Mouse (Mus musculus): Measurements from ENCODE around the gene Cadm1. TPM values are rescaled to one million over a fixed set of nuclear protein-coding genes. Genes with fewer than 3 reads are reported as not detected.

Gene Cadm1
- polyA plus RNA-seq, 1 experiment from 2014 or later: 43.0 TPM

DNA sequence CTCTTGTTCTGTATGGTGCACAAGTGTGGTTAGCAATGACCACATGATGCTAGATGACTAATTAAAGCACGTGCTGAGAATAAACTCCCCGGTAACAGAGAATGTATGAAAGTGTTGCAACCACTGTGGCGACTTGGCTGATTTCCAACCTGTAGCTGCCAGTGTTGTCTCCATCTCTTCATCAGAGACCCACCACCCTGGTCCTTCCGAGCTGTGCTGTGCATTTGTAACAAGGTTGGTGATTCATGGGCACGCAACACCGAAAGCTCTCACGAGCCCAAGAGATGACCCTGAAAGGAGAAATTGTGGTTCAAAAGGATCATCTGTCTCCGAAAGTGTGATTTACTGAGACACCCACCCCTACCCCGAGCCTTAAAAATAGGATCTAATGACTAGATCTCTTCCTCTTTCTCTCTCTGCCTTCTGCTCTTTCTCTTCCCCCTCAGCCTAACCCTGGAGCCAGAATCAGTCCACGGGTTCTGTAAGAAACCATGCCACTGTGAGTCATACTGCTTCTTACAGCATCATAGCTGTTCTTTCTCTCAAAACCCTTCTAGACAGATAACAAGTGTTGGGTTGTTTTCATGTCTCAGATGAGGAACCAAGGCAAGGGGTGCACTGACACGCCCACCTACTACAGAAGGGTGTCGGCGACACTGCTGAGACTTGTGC is 203.9 kb downstream of the Cadm1 start:
- H3K4me1 ChIP-seq (ENCODE audit: control insufficient read depth, insufficient read depth, low read length): 0 out of 2 replicates have a peak, but pooled peaks cover under 1% of the 10 kb centered on the region
- WGBS: 80% methylated on average over 13 of the region's 13 CpGs
- no peaks in the 10 kb centered on the region for H3K27me3 ChIP-seq (replicated peaks; ENCODE audit: control insufficient read depth, insufficient read depth, low read length)
- H3K9me3 ChIP-seq (ENCODE audit: control insufficient read depth, low read length): no peaks in the 10 kb centered on the region
- no peak overlapping the region for H3K9ac ChIP-seq (ENCODE audit: low read depth, low read length)
- H3K27ac ChIP-seq (ENCODE audit: low read length): no peak overlapping the region
- no peaks in the 10 kb centered on the region for H3K36me3 ChIP-seq (ENCODE audit: control insufficient read depth, insufficient read depth, low read length)
- no peak overlapping the region for H3K4me2 ChIP-seq (ENCODE audit: low read depth, low read length)
- no peak for ATAC-seq
- H3K4me3 ChIP-seq (ENCODE audit: low read length): no peak overlapping the region

DNA sequence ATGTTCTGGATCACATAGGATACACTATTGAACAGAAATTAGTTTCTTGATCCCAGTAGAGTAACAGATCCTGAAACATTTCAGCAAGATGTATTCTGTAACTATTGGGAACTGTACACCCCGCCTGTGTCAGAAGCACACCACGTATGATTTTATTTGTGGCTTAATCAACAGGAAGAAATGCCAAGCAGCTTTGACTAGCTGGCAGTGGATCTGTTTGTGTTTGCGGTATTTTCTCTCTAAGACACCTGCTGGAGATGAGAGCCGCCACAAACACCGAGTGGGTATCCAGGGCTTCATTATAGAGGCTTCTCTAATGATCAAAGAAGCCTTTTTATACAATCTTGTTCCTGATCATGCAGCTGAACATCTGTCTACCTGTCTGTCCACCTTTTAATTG is 204.9 kb downstream of the Cadm1 start:
- WGBS: 92% methylated on average over 5 of the region's 5 CpGs
- Histone ChIP-seq H3K4me3 (ENCODE audit: low read length) (no peak overlapping the region), H3K27me3 (replicated peaks; ENCODE audit: control insufficient read depth, insufficient read depth, low read length) (no peaks in the 10 kb centered on the region), H3K9me3 (ENCODE audit: control insufficient read depth, low read length) (no peaks in the 10 kb centered on the region), H3K9ac (ENCODE audit: low read depth, low read length) (no peak overlapping the region), H3K36me3 (ENCODE audit: control insufficient read depth, insufficient read depth, low read length) (no peaks in the 10 kb centered on the region), H3K4me1 (ENCODE audit: control insufficient read depth, insufficient read depth, low read length) (no peaks in the 10 kb centered on the region), H3K27ac (ENCODE audit: low read length) (no peak overlapping the region), H3K4me2 (ENCODE audit: low read depth, low read length) (no peak overlapping the region)
- no peak for ATAC-seq

DNA sequence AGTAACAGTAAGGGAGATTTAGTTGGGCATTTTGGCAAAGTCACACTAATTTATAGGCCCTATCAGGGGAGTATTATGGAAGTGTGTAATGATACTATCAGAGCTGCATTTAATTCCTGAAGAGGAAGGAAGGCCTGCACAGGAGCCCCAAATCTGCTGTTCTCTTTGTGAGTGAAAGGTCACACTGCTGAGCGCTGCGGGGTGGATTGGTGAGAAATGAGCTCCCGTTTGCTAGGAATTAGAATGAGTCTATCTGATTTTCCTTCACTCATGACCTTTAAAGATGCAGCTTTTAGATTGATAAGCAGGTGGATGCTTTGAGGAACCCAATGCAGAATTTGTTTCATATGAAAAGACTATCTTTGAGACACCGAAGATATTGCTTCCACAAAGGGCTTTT is 208.8 kb downstream of the Cadm1 start:
- Histone ChIP-seq H3K9ac (ENCODE audit: low read depth, low read length) (no peak overlapping the region), H3K4me1 (ENCODE audit: control insufficient read depth, insufficient read depth, low read length) (no peaks in the 10 kb centered on the region), H3K27me3 (replicated peaks; ENCODE audit: control insufficient read depth, insufficient read depth, low read length) (no peaks in the 10 kb centered on the region), H3K27ac (ENCODE audit: low read length) (no peak overlapping the region), H3K4me2 (ENCODE audit: low read depth, low read length) (no peak overlapping the region), H3K36me3 (ENCODE audit: control insufficient read depth, insufficient read depth, low read length) (no peaks in the 10 kb centered on the region), H3K9me3 (ENCODE audit: control insufficient read depth, low read length) (no peaks in the 10 kb centered on the region), H3K4me3 (ENCODE audit: low read length) (no peak overlapping the region)
- no peak for ATAC-seq
- WGBS: 74% methylated on average over 4 of the region's 4 CpGs

DNA sequence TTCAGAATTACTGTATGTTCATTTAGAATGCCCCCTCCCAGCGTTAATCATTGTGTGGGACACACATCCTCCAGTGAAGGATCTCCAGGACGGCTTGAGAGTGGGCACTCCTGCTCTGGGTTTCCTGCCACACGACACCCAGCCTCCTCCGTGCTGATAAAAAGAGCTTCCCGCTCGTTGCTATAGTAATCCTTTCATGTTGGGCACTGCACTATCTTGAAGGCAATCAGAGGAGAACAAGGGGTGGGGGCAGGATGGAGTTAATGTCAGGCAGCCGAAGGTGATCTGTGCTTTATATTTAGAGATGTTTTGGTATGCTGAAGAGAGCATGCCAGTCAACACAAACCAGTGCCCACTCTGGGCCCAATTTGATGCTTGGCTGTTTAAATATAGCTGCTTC is 209.3 kb downstream of the Cadm1 start:
- no peak for ATAC-seq
- Histone ChIP-seq H3K4me1 (ENCODE audit: control insufficient read depth, insufficient read depth, low read length) (no peaks in the 10 kb centered on the region), H3K4me3 (ENCODE audit: low read length) (no peak overlapping the region), H3K27me3 (replicated peaks; ENCODE audit: control insufficient read depth, insufficient read depth, low read length) (no peaks in the 10 kb centered on the region), H3K9me3 (ENCODE audit: control insufficient read depth, low read length) (no peaks in the 10 kb centered on the region), H3K4me2 (ENCODE audit: low read depth, low read length) (no peak overlapping the region), H3K36me3 (ENCODE audit: control insufficient read depth, insufficient read depth, low read length) (no peaks in the 10 kb centered on the region), H3K9ac (ENCODE audit: low read depth, low read length) (no peak overlapping the region), H3K27ac (ENCODE audit: low read length) (no peak overlapping the region)
- WGBS: 22% methylated on average over 7 of the region's 7 CpGs

DNA sequence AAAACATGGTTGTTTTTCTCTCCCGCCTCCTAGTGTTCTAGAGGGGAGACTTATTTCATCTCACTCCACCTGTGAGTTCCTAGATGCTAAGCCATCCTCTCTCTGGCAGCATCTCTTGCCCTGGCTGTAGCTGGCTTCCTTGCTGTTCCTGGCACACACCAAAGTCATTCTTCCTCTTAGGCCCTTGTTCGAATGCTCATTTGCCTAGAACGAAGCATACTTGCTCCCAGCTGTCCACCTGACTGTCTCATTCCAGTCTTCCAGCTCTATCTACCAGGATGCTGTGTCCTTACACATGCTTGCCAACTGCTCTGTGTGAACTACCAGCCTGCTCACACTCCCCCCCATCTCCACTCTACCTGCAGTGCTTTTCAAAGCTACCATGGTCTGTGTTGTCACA is 211.8 kb downstream of the Cadm1 start:
- Histone ChIP-seq H3K4me1 (ENCODE audit: control insufficient read depth, insufficient read depth, low read length) (no peaks in the 10 kb centered on the region), H3K27ac (ENCODE audit: low read length) (no peak overlapping the region), H3K4me2 (ENCODE audit: low read depth, low read length) (no peak overlapping the region), H3K27me3 (replicated peaks; ENCODE audit: control insufficient read depth, insufficient read depth, low read length) (no peaks in the 10 kb centered on the region), H3K36me3 (ENCODE audit: control insufficient read depth, insufficient read depth, low read length) (no peaks in the 10 kb centered on the region), H3K9me3 (ENCODE audit: control insufficient read depth, low read length) (no peaks in the 10 kb centered on the region), H3K9ac (ENCODE audit: low read depth, low read length) (no peak overlapping the region), H3K4me3 (ENCODE audit: low read length) (no peak overlapping the region)
- no peak for ATAC-seq
- 88% methylated on average over 3 of the region's 3 CpGs for WGBS

DNA sequence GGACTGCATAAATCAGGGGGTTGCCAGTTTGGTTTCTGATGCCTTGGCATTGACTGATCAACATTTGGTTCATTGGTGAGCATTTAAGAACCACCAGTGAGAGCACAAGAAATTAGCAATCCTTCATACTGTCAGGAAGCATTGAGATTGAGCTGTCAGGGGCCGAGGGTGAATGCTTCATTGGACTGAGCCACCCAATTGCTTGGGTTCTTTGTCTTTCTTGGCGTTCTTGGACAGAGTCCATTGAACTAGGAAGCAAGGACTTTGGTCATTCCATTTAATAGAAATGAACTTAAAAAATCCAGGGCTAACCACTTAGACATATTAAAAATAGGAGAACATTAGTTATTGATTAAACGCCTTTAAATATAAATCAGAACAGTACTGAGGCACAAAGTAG is 214.9 kb downstream of the Cadm1 start:
- no peaks in the 10 kb centered on the region for H3K27me3 ChIP-seq (replicated peaks; ENCODE audit: control insufficient read depth, insufficient read depth, low read length)
- no peaks in the 10 kb centered on the region for H3K9me3 ChIP-seq (ENCODE audit: control insufficient read depth, low read length)
- no peak overlapping the region for H3K4me2 ChIP-seq (ENCODE audit: low read depth, low read length)
- no peak for ATAC-seq
- H3K9ac ChIP-seq (ENCODE audit: low read depth, low read length): no peak overlapping the region
- H3K27ac ChIP-seq (ENCODE audit: low read length): no peak overlapping the region
- H3K4me1 ChIP-seq (ENCODE audit: control insufficient read depth, insufficient read depth, low read length): no peaks in the 10 kb centered on the region
- H3K4me3 ChIP-seq (ENCODE audit: low read length): no peak overlapping the region
- H3K36me3 ChIP-seq (ENCODE audit: control insufficient read depth, insufficient read depth, low read length): no peaks in the 10 kb centered on the region
- 84% methylated on average over 3 of the region's 3 CpGs for WGBS

DNA sequence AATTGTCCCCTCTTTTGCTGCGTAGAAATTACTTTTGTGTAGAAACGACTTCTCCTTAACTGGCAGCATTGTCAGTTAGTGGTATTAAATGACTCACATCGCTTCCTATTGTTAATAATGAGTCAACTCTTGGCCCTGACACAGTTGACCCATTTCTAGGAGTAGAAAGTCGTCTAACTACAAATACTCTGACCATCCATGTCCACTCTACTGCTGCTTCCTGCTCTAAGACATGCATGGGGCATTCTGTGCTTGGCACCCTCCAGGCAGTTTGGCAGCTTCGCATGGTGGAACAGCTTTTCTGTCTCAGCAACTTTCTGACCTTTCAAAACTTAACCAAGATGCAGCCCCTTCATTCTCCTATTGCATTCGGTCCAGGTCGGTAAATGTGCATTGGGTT is 215.7 kb downstream of the Cadm1 start:
- Histone ChIP-seq H3K36me3 (ENCODE audit: control insufficient read depth, insufficient read depth, low read length) (no peaks in the 10 kb centered on the region), H3K4me3 (ENCODE audit: low read length) (no peak overlapping the region), H3K9me3 (ENCODE audit: control insufficient read depth, low read length) (no peaks in the 10 kb centered on the region), H3K4me2 (ENCODE audit: low read depth, low read length) (no peak overlapping the region), H3K9ac (ENCODE audit: low read depth, low read length) (no peak overlapping the region), H3K27me3 (replicated peaks; ENCODE audit: control insufficient read depth, insufficient read depth, low read length) (no peaks in the 10 kb centered on the region), H3K27ac (ENCODE audit: low read length) (no peak overlapping the region), H3K4me1 (ENCODE audit: control insufficient read depth, insufficient read depth, low read length) (no peaks in the 10 kb centered on the region)
- WGBS: 88% methylated on average over 7 of the region's 7 CpGs
- ATAC-seq: no peak

DNA sequence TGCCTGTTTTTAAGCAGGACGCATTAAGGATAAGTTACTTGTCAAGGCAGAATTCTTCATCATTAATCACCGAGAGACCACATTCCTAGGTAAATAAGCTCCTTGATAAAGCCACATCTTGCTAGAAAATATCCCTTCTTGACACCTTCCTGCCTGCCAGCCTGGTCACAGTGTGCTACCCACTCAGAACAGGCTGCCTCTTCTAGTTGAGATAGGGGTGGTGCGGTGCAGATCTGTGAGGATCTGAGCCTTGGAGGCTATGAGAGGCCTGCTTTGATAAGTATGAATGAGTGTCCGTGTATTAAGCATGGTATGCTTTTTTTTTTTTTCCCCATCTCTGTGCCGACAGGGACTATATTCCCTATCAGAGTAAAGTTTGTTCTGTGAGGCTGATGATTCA is 219.2 kb downstream of the Cadm1 start:
- 69% methylated on average over 5 of the region's 5 CpGs for WGBS

DNA sequence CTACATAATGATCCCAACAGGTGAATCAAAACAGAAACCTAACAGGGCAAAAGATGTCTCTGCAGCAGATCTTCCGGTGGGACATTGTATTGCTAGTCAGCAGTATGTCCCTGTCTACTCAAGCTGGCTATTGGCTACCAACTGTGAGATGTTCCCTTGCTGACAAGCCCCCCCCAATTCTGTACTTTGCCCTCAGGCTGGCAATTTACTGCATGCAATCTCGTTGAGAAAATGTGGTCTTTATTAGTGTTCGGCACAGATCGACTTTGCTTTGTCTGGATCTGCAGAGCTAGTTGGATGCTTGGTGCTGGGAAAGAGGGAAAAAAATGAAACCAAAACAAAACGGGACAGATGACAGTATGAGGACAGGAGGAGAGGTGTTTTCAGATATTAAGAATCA is 222.5 kb downstream of the Cadm1 start:
- H3K4me1 ChIP-seq (ENCODE audit: control insufficient read depth, insufficient read depth, low read length): no peaks in the 10 kb centered on the region
- 0 out of 2 replicates have a peak overlapping the region, but pooled peaks have one; percentile 7 for H3K4me3 ChIP-seq (ENCODE audit: low read length)
- H3K4me2 ChIP-seq (ENCODE audit: low read depth, low read length): peak overlapping the region; percentile 22; the same call in 1 of the 2 replicates
- H3K27ac ChIP-seq (ENCODE audit: low read length): no peak overlapping the region
- no peaks in the 10 kb centered on the region for H3K36me3 ChIP-seq (ENCODE audit: control insufficient read depth, insufficient read depth, low read length)
- H3K27me3 ChIP-seq (replicated peaks; ENCODE audit: control insufficient read depth, insufficient read depth, low read length): no peaks in the 10 kb centered on the region
- ATAC-seq: no peak
- H3K9me3 ChIP-seq (ENCODE audit: control insufficient read depth, low read length): no peaks in the 10 kb centered on the region
- no peak overlapping the region for H3K9ac ChIP-seq (ENCODE audit: low read depth, low read length)
- 43% methylated on average over 5 of the region's 5 CpGs for WGBS

More for the DNA sequence above, 219.2 kb downstream of the Cadm1 start:
- ATAC-seq: no peak
- H3K4me2 ChIP-seq (ENCODE audit: low read depth, low read length): no peak overlapping the region
- no peaks in the 10 kb centered on the region for H3K4me1 ChIP-seq (ENCODE audit: control insufficient read depth, insufficient read depth, low read length)
- H3K4me3 ChIP-seq (ENCODE audit: low read length): no peak overlapping the region
- no peak overlapping the region for H3K9ac ChIP-seq (ENCODE audit: low read depth, low read length)
- H3K27ac ChIP-seq (ENCODE audit: low read length): no peak overlapping the region
- no peaks in the 10 kb centered on the region for H3K9me3 ChIP-seq (ENCODE audit: control insufficient read depth, low read length)
- no peaks in the 10 kb centered on the region for H3K36me3 ChIP-seq (ENCODE audit: control insufficient read depth, insufficient read depth, low read length)
- no peaks in the 10 kb centered on the region for H3K27me3 ChIP-seq (replicated peaks; ENCODE audit: control insufficient read depth, insufficient read depth, low read length)

DNA sequence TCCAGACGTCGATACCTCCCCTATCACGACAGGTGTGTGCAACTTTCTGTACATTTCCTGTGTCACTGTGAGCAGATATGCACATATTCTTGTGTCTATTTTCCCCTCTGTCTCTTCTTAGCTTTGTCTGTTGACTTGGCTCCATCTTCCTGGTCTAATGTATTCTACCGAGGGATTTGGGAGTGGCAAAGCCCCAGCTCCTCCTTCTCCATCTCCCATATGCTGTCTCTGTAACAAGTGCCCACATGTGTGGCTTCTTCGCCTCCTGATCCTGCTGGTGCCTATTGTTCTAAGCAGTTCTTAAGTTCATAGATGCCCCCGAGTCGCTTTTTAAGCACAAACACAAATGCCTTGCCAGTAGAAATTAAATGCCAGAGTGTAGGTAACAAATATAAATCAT is 223.2 kb downstream of the Cadm1 start:
- ATAC-seq: no peak
- H3K4me3 ChIP-seq (ENCODE audit: low read length): 0 out of 2 replicates have a peak overlapping the region, but pooled peaks have one; percentile 7
- 64% methylated on average over 7 of the region's 7 CpGs for WGBS
- H3K9me3 ChIP-seq (ENCODE audit: control insufficient read depth, low read length): no peaks in the 10 kb centered on the region
- H3K9ac ChIP-seq (ENCODE audit: low read depth, low read length): no peak overlapping the region
- H3K4me1 ChIP-seq (ENCODE audit: control insufficient read depth, insufficient read depth, low read length): no peaks in the 10 kb centered on the region
- no peaks in the 10 kb centered on the region for H3K36me3 ChIP-seq (ENCODE audit: control insufficient read depth, insufficient read depth, low read length)
- no peaks in the 10 kb centered on the region for H3K27me3 ChIP-seq (replicated peaks; ENCODE audit: control insufficient read depth, insufficient read depth, low read length)
- peak overlapping the region; percentile 22; the same call in 1 of the 2 replicates for H3K4me2 ChIP-seq (ENCODE audit: low read depth, low read length)
- no peak overlapping the region for H3K27ac ChIP-seq (ENCODE audit: low read length)

All from intestine, embryonic 16.5 days (tissue).